Mouse (Mus musculus) forebrain, embryonic 11.5 days (tissue): ENCODE data around the gene Rtkn. TPM values are rescaled to one million over a fixed set of nuclear protein-coding genes. Genes with fewer than 3 reads are reported as not detected.

Experiments used
- ATAC-seq: fragments of 200-750 bp; cut with Nextera tagmentation; replicated peaks from 2 replicates; pipeline ENCODE4 v1.8.0; 2017; ENCODE audit warnings: moderate TSS enrichment; ENCODE audit not compliant: low FRiP score
- DNase-seq: peaks from one replicate; pipeline ENCODE4 v3.0.0-alpha.2; 2017; ENCODE audit warnings: low spot score
- H3K27ac ChIP-seq: fragments of 300-500 bp; sonication (generic); 2 replicates; pipeline ENCODE4 v1.5.1; 2014; ENCODE audit warnings: low read depth, low read length
- H3K27me3 ChIP-seq: fragments of 300-500 bp; sonication (generic); 2 replicates; pipeline ENCODE4 v1.6.1; 2014; ENCODE audit warnings: mild to moderate bottlenecking, low read length, mixed read lengths; ENCODE audit not compliant: control insufficient read depth, insufficient read depth
- H3K36me3 ChIP-seq: fragments of 300-500 bp; sonication (generic); 2 replicates; pipeline ENCODE4 v1.6.1; 2014; ENCODE audit warnings: mild to moderate bottlenecking, low read length, moderate library complexity, mixed read lengths; ENCODE audit not compliant: control insufficient read depth, insufficient read depth
- H3K4me1 ChIP-seq: fragments of 300-500 bp; sonication (generic); replicated peaks from 2 replicates; pipeline ENCODE4 v1.6.1; 2014; ENCODE audit warnings: low read length, mixed read lengths; ENCODE audit not compliant: control insufficient read depth, insufficient read depth
- H3K4me2 ChIP-seq: fragments of 300-500 bp; sonication (generic); 2 replicates; pipeline ENCODE4 v1.6.1; 2014; ENCODE audit warnings: low read depth, mild to moderate bottlenecking, low read length, moderate library complexity, mixed read lengths; ENCODE audit not compliant: severe bottlenecking
- H3K4me3 ChIP-seq: fragments of 300-500 bp; sonication (generic); 2 replicates; pipeline ENCODE4 v1.5.1; 2014; ENCODE audit warnings: low read depth, low read length
- H3K9ac ChIP-seq: fragments of 300-500 bp; sonication (generic); 2 replicates; pipeline ENCODE4 v1.6.1; 2014; ENCODE audit warnings: low read length
- H3K9me3 ChIP-seq: fragments of 300-500 bp; sonication (generic); 2 replicates; pipeline ENCODE4 v1.6.1; 2016; ENCODE audit warnings: low read length, mixed read lengths; ENCODE audit not compliant: control insufficient read depth
- WGBS: fragments of 180-500 bp; shearing (Covaris S2); extraction: QIAGEN DNeasy Blood & Tissue Kit; methylation state at CpG from one replicate; pipeline ENCODE4 v1.1.7; 2014; 5-methylcytosine and 5-hydroxymethylcytosine counted together
- microRNA counts: library from miRNA; unstranded; fragments of <30 nt; microRNA quantifications from one replicate; lab custom pipeline; 2015
- microRNA-seq: library from miRNA; unstranded; fragments of <30 nt; microRNA quantifications from one replicate; pipeline ENCODE4, GENCODE M21; 2016; ENCODE audit not compliant: insufficient number of aligned reads
- polyA plus RNA-seq: library from polyadenylated mRNA; unstranded; fragments of >200 nt; fragmentation: Nextera tagmentation; extraction: Ambion mirVana; gene quantifications from 2 replicates; pipeline ENCODE4 v1.2.1, GENCODE M21; 2014

Gene Rtkn
- polyA plus RNA-seq, 1 experiment from 2014 or later, result 23.0 TPM

DNA sequence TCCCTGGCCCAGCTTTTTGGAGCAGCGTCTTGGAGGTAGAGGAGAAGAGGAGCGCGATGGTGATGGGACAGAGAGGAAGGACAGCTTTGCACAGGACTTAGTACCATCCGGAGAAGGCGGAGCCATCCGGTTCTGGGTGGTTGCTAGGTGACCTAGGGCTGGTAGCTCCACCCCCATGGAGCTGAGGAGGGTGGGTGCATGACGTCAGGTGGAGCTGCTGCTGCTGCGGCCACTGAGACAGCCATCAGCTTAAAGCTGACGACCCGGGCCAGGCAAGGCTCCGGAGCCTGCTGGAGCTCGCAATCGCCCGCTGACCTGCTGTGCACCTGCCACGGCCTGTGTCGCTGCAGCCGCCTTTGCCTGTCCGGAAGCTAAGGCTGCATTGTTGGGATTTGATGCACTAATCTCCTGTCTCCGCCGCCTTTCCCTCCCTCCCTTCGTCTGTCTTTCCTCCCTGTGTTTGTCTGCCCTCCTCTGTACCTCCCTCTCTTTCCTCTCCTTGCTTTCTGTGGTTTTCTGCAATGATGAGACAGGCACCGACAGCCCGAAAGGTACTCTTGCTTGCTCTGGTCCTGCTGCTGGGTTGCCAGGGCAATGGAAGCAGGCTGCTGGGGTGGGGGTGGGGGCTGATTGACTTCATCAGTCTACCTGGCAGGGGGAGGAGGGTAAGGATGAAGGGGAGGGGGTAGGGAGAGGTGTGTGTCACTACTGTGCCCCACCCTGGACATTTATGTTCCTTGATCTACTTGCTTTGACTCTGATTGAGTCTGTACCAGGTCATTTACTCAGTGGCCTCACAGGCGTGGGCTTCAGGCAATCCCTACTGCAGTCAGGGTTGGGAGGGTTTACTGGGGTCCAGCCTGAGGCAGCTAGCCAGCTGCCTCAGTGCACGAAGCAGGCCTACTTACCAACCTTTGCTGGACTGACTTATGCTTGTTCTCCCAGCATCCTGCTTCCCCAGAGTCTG lies 50.9 kb downstream of the Rtkn start:
- Histone ChIP-seq H3K9me3 (no peaks in the 10 kb centered on the region), H3K4me2 (peak overlapping the region; percentile 70), H3K4me3 (peak overlapping the region; percentile 36), H3K36me3 (peaks cover 7% of the 10 kb centered on the region), H3K27me3 (no peaks in the 10 kb centered on the region), H3K4me1 (peaks cover 15% of the 10 kb centered on the region; the same call in 1 of the 2 replicates), H3K27ac (peak overlapping the region; percentile 57), H3K9ac (peak overlapping the region; percentile 67)
- DNase-seq, result peak; percentile 88
- peak; percentile 94 for ATAC-seq
- 4% methylated on average over 25 of the region's 25 CpGs for WGBS

DNA sequence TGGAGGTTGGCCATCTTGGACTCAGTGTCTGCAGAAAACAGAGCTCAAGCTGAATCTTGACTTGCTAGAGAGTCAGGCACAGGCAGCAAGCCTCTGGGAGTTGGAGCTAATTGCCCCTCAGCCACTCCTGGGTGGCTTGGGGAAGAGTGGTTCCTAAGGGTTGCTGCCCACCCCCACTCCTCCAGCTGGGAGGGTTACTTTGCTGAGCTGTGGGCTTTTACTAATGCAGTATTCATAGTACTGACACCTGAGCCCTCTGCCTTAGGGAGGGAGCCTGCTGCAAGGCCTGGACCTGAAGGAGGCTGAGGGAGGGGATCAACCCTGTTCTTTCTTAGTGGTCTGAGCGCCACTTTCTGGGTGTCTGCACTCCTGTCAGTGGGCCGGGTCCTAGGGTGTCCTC lies 51.7 kb downstream of the Rtkn start:
- Histone ChIP-seq H3K4me2 (peak overlapping the region; percentile 70; the same call in 1 of the 2 replicates), H3K9ac (peak overlapping the region; percentile 16; the same call in 1 of the 2 replicates), H3K27ac (no peak overlapping the region), H3K36me3 (peaks cover 9% of the 10 kb centered on the region), H3K4me3 (peak overlapping the region; percentile 36; the same call in 1 of the 2 replicates), H3K9me3 (no peaks in the 10 kb centered on the region), H3K27me3 (no peaks in the 10 kb centered on the region), H3K4me1 (peaks cover 15% of the 10 kb centered on the region; the same call in 1 of the 2 replicates)
- no peak for DNase-seq
- 67% methylated on average over 2 of the region's 2 CpGs for WGBS
- ATAC-seq, result no peak

DNA sequence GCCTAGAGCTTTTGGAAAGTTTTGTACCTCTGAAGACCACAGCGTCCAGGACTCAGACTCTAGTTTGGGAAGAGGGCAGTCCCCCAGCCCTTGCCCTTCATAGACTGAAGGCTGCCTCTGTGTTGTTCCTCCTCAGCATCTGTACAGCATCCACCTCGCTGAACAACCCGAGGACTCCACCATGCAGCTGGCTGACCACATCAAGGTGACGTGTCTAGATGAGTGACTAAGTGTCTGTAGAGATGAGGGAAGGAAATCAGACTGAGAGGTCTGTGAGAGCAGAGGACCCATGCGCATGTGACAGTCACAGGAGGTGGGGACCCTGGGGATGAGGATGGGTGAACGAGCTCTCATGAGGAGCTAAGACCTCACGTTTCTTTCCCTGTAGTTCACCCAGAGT lies 58.3 kb downstream of the Rtkn start:
- Histone ChIP-seq H3K4me1 (no peaks in the 10 kb centered on the region), H3K27me3 (no peaks in the 10 kb centered on the region), H3K4me3 (no peak overlapping the region), H3K36me3 (peaks cover 19% of the 10 kb centered on the region), H3K4me2 (no peak overlapping the region), H3K9ac (no peak overlapping the region), H3K9me3 (no peaks in the 10 kb centered on the region), H3K27ac (no peak overlapping the region)
- ATAC-seq (no peak), DNase-seq (no peak)
- 90% methylated on average over 7 of the region's 7 CpGs for WGBS

DNA sequence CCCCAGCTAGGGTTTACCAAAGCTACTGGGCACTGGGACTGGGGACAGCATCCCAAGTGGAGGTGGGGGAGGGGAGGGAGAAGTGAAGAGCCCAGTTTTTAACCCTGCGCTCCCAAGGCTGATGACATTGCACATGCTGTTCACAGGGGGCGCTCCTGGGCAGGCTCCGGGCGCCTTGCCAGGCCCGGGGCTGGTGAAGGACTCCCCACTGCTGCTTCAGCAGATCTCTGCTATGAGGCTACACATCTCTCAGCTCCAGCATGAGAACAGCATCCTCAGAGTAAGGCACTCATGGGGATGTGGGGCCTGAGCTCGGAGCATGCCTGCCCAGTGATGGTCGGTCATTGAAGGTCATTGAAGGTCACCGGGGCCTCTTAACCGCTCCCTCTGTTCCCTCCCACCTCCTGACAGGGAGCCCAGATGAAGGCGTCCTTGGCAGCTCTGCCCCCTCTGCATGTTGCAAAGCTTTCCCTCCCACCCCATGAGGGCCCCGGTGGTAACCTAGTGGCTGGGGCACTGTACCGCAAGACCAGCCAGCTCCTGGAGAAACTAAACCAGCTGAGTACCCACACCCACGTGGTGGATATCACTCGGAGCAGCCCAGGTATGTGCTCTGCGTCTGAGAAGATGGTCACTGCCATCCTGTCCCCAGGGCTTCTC lies 62.2 kb downstream of the Rtkn start:
- Histone ChIP-seq H3K36me3 (peaks cover 6% of the 10 kb centered on the region), H3K4me2 (no peak overlapping the region), H3K9ac (no peak overlapping the region), H3K4me1 (no peaks in the 10 kb centered on the region), H3K4me3 (no peak overlapping the region), H3K9me3 (no peaks in the 10 kb centered on the region), H3K27me3 (no peaks in the 10 kb centered on the region), H3K27ac (no peak overlapping the region)
- WGBS, result 47% methylated on average over 15 of the region's 15 CpGs
- DNase-seq (peak; percentile 67), ATAC-seq (no peak)

MicroRNA genes within 50 kb of the gene (microRNA counts, 519-probe panel; counts per million panel counts)
- microRNA mmu-miR-3470a+mmu-miR-3470b (lab: Ali Mortazavi, UCI), result 31.2 counts per million

Small RNA genes lying within 50 kb of the gene (microRNA-seq; reads per million reads assigned to microRNA genes)
- gene Mir3470a, result not detected

Other genes starting within 250 kb of the Rtkn start
- gene Sema4f, start 195.7 kb upstream of the Rtkn start, polyA plus RNA-seq, result 2.0 and 2.2 TPM in 2 replicates
- gene M1ap, start 188.6 kb upstream of the Rtkn start, polyA plus RNA-seq, result 0.35 and 0.39 TPM in 2 replicates
- gene Dok1, start 102.0 kb upstream of the Rtkn start, polyA plus RNA-seq, result 4.8 and 5.6 TPM in 2 replicates
- gene Loxl3, start 101.3 kb upstream of the Rtkn start, polyA plus RNA-seq, result 9.2 and 9.9 TPM in 2 replicates
- 124 and 125 TPM in 2 replicates for gene Aup1, start 80.9 kb upstream of the Rtkn start, polyA plus RNA-seq
- 30.1 and 32.5 TPM in 2 replicates for gene Htra2, start 80.2 kb upstream of the Rtkn start, polyA plus RNA-seq
- gene Dqx1, start 77.6 kb upstream of the Rtkn start, polyA plus RNA-seq, result 0.85 and 1.3 TPM in 2 replicates
- not detected in 2 replicates for gene Tlx2, start 65.2 kb upstream of the Rtkn start, polyA plus RNA-seq
- gene Pcgf1, start 57.6 kb upstream of the Rtkn start, polyA plus RNA-seq, result 34.3 and 36.4 TPM in 2 replicates
- gene Lbx2, start 49.1 kb upstream of the Rtkn start, polyA plus RNA-seq, result 0.40 TPM in 1 of 2 replicates, not detected in the other
- 2.8 and 3.0 TPM in 2 replicates for gene Ccdc142, start 33.9 kb upstream of the Rtkn start, polyA plus RNA-seq
- 2.5 and 3.0 TPM in 2 replicates for gene Gm42688, start 33.8 kb upstream of the Rtkn start, polyA plus RNA-seq
- 116 and 123 TPM in 2 replicates for gene Mrpl53, start 26.4 kb upstream of the Rtkn start, polyA plus RNA-seq
- gene Mogs, start 20.0 kb upstream of the Rtkn start, polyA plus RNA-seq, result 37.1 and 39.0 TPM in 2 replicates
- gene Wbp1, start 13.9 kb upstream of the Rtkn start, polyA plus RNA-seq, result 141 and 154 TPM in 2 replicates
- gene Ino80b, start 10.0 kb upstream of the Rtkn start, polyA plus RNA-seq, result 20.0 and 27.7 TPM in 2 replicates
- gene Wdr54, start 20.9 kb downstream of the Rtkn start, polyA plus RNA-seq, result 12.6 and 15.6 TPM in 2 replicates
- gene 1700003E16Rik, start 20.9 kb downstream of the Rtkn start, polyA plus RNA-seq, result 1.2 and 1.9 TPM in 2 replicates
- 99.6 and 104 TPM in 2 replicates for gene Dctn1, start 30.5 kb downstream of the Rtkn start, polyA plus RNA-seq
- gene Slc4a5, start 84.4 kb downstream of the Rtkn start, polyA plus RNA-seq, result 0.35 and 0.84 TPM in 2 replicates
- gene Mthfd2, start 190.4 kb downstream of the Rtkn start, polyA plus RNA-seq, result 48.0 and 48.1 TPM in 2 replicates
- gene Mob1a, start 190.6 kb downstream of the Rtkn start, polyA plus RNA-seq, result 69.7 TPM in 2 replicates
- 128 and 140 TPM in 2 replicates for gene Bola3, start 213.7 kb downstream of the Rtkn start, polyA plus RNA-seq